Mouse (Mus musculus): Measurements from ENCODE around the gene Alpl. TPM values are rescaled to one million over a fixed set of nuclear protein-coding genes. Genes with fewer than 3 reads are reported as not detected.

Alpl gene
- polyA plus RNA-seq, 1 experiment from 2014 or later: 2.5 TPM

DNA sequence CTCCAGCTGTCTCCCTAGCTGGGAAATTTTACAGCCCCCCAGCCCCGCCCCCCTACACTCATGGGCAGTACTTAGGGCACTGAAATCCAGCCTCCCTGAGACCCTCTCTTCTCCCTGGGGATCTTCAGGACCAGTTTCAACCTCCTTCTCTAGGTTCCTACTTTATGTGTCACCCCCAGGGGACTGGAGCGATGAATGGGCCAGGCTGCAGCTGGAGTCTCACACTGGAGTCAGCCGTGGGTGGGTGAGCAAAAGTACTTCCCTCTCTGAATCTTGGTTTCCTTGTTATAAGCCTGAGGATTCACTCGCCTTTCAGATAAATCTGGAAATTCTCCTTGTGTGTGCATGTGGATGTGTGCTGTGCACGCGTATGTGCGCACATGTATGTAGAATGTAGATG lies 18.0 kb upstream of the Alpl start:
- ATAC-seq (ENCODE audit: low FRiP score, low TSS enrichment) (no peak), DNase-seq (ENCODE audit: low spot score) (no peak)
- Histone ChIP-seq H3K27me3 (ENCODE audit: control insufficient read depth, insufficient read depth, low read length) (no peaks in the 10 kb centered on the region), H3K4me3 (ENCODE audit: low read depth, low read length) (no peak overlapping the region), H3K4me1 (replicated peaks; ENCODE audit: control insufficient read depth, insufficient read depth) (no peaks in the 10 kb centered on the region), H3K9me3 (ENCODE audit: control insufficient read depth, low read length) (no peaks in the 10 kb centered on the region), H3K4me2 (replicated peaks; ENCODE audit: low read depth) (no peak overlapping the region), H3K36me3 (ENCODE audit: control insufficient read depth, insufficient read depth, low read length) (no peaks in the 10 kb centered on the region), H3K27ac (replicated peaks) (no peak overlapping the region), H3K9ac (ENCODE audit: low read length) (no peak overlapping the region)
- 76% methylated on average over 7 of the region's 7 CpGs for WGBS
- TF ChIP-seq EP300 (optimal IDR thresholded peaks at IDR 0.05) (no peak), CTCF (IDR thresholded peaks at IDR 0.05; ENCODE audit: low read depth) (no peak)

DNA sequence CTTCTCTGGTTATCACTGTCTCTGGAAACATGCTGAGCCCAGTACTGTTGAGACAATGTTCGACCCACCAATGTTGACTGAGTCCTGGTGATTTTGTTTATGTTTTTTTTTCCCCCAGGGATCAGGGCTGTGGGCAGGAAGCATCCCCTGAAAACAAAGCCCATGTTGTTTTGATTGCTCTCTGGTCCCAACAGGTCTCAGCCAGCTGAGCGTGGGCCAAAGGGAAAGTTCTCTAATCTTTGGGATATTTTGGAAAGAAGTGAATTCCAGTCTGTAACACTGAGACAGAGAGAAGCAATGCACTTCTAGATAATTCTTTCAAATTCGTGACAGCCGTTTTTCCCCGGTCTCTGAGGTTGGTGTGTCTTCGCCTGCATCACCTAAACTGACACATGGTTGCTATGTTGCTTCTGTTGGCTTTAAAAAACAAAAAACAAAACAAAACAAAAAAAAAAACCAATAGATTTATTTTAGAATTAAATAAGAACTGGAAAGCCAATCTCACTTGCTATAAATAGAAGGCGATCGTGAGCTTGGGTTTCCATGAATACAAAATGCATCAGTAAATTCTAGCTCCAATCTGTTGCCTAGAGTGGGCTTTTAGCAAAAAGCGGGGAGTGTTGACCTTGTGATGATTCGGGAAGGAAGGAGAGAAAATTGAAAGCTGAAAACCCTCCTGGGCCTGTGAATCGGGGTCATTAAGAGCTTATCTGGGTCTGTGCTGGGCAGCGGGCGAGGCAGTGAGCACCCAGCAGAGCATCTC lies 16.9 kb upstream of the Alpl start:
- no peaks in the 10 kb centered on the region for H3K4me1 ChIP-seq (replicated peaks; ENCODE audit: control insufficient read depth, insufficient read depth)
- H3K36me3 ChIP-seq (ENCODE audit: control insufficient read depth, insufficient read depth, low read length): no peaks in the 10 kb centered on the region
- no peak for TF ChIP-seq EP300 (optimal IDR thresholded peaks at IDR 0.05)
- DNase-seq (ENCODE audit: low spot score) (no peak), ATAC-seq (ENCODE audit: low FRiP score, low TSS enrichment) (no peak)
- no peak overlapping the region for H3K9ac ChIP-seq (ENCODE audit: low read length)
- H3K27ac ChIP-seq (replicated peaks): no peak overlapping the region
- no peaks in the 10 kb centered on the region for H3K27me3 ChIP-seq (ENCODE audit: control insufficient read depth, insufficient read depth, low read length)
- H3K4me3 ChIP-seq (ENCODE audit: low read depth, low read length): no peak overlapping the region
- no peak overlapping the region for H3K4me2 ChIP-seq (replicated peaks; ENCODE audit: low read depth)
- H3K9me3 ChIP-seq (ENCODE audit: control insufficient read depth, low read length): no peaks in the 10 kb centered on the region
- WGBS: 62% methylated on average over 13 of the region's 13 CpGs

DNA sequence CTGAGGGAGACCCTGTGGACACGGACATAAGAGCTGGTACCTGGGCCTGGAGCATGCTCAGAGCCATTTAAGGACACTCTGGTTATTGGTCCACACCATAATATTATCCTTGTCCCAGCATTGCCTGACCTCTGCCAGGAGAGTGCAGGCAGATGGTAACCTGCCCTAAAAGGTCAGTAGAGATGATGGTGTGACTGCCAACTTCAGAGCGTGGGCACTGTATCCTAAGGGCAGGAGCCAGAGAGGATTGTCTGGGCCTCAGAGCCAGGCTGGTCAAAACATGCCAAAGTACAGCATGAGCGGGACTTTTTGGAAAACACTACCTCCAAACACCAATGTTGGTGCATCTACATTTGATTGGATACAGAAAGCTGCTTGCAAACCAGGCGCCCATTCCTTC lies 13.8 kb upstream of the Alpl start:
- 72% methylated on average over 4 of the region's 4 CpGs for WGBS

DNA sequence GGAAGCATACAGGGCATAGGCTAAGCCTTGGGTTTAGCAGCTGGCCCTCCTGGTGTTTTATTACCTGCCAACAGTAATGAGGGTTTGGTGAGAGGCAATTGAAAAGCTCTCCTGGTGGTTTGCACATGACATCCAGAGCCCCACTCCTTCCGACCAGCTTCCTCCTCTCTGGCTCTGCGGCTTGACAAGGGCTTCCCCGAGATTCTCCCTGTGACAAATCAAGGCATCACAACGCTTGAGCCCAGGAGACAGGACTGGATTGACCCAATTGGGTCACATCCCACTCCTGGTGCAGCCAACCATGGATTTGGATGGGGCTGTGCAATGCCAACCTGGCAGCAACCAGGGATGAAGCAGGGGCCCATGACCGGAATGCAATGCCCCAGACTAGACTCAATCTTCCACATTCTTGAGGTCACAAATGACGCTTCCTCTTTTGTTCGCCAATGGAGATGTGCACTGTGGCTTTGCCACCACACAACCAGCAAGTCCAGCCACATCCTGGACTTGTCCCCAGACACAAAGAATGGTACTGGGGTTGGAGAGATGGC lies 11.2 kb upstream of the Alpl start:
- Histone ChIP-seq H3K9me3 (ENCODE audit: control insufficient read depth, low read length) (no peaks in the 10 kb centered on the region), H3K4me2 (replicated peaks; ENCODE audit: low read depth) (no peak overlapping the region), H3K4me3 (ENCODE audit: low read depth, low read length) (no peak overlapping the region), H3K9ac (ENCODE audit: low read length) (no peak overlapping the region), H3K27ac (replicated peaks) (no peak overlapping the region), H3K4me1 (replicated peaks; ENCODE audit: control insufficient read depth, insufficient read depth) (no peaks in the 10 kb centered on the region), H3K36me3 (ENCODE audit: control insufficient read depth, insufficient read depth, low read length) (no peaks in the 10 kb centered on the region), H3K27me3 (ENCODE audit: control insufficient read depth, insufficient read depth, low read length) (no peaks in the 10 kb centered on the region)
- 70% methylated on average over 7 of the region's 7 CpGs for whole genome bisulfite sequencing
- DNase-seq (ENCODE audit: low spot score): no peak
- ATAC-seq (ENCODE audit: low FRiP score, low TSS enrichment): no peak
- TF ChIP-seq CTCF (IDR thresholded peaks at IDR 0.05; ENCODE audit: low read depth): no peak
- TF ChIP-seq EP300 (optimal IDR thresholded peaks at IDR 0.05): no peak

More for the DNA sequence above, 13.8 kb upstream of the Alpl start:
- ATAC-seq (ENCODE audit: low FRiP score, low TSS enrichment) (no peak), DNase-seq (ENCODE audit: low spot score) (no peak)
- Histone ChIP-seq H3K4me2 (replicated peaks; ENCODE audit: low read depth) (no peak overlapping the region), H3K36me3 (ENCODE audit: control insufficient read depth, insufficient read depth, low read length) (no peaks in the 10 kb centered on the region), H3K4me3 (ENCODE audit: low read depth, low read length) (no peak overlapping the region), H3K9ac (ENCODE audit: low read length) (no peak overlapping the region), H3K27me3 (ENCODE audit: control insufficient read depth, insufficient read depth, low read length) (no peaks in the 10 kb centered on the region), H3K4me1 (replicated peaks; ENCODE audit: control insufficient read depth, insufficient read depth) (no peaks in the 10 kb centered on the region), H3K9me3 (ENCODE audit: control insufficient read depth, low read length) (no peaks in the 10 kb centered on the region), H3K27ac (replicated peaks) (no peak overlapping the region)
- TF ChIP-seq CTCF (IDR thresholded peaks at IDR 0.05; ENCODE audit: low read depth): no peak
- no peak for TF ChIP-seq EP300 (optimal IDR thresholded peaks at IDR 0.05)

DNA sequence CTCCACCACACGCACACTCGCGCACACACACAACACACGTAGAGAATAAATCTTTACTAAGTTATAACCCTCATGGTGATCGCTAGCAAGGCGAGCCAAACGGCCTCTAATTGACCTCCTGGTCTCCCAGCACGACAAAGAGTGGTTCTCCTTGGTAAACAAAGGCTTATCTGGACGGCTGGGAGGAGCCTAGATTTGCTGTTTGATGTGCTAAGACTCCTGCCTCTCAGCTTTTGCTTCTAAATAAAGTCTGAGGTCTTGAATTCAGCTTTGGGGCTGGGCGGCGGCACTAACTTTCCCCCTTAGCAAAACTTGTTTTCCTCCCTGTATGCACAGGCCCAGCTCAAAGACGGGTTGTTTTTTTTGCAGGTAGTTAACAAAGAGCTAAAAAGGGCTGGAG lies 5.0 kb upstream of the Alpl start:
- TF ChIP-seq CTCF (IDR thresholded peaks at IDR 0.05; ENCODE audit: low read depth): no peak
- no peak for TF ChIP-seq EP300 (optimal IDR thresholded peaks at IDR 0.05)
- no peaks in the 10 kb centered on the region for H3K9me3 ChIP-seq (ENCODE audit: control insufficient read depth, low read length)
- no peak overlapping the region for H3K9ac ChIP-seq (ENCODE audit: low read length)
- no peak overlapping the region for H3K4me3 ChIP-seq (ENCODE audit: low read depth, low read length)
- no peaks in the 10 kb centered on the region for H3K36me3 ChIP-seq (ENCODE audit: control insufficient read depth, insufficient read depth, low read length)
- DNase-seq (ENCODE audit: low spot score): peak; percentile 74
- H3K27me3 ChIP-seq (ENCODE audit: control insufficient read depth, insufficient read depth, low read length): no peaks in the 10 kb centered on the region
- ATAC-seq (ENCODE audit: low FRiP score, low TSS enrichment): peak; percentile 78
- H3K27ac ChIP-seq (replicated peaks): no peak overlapping the region
- no peak overlapping the region for H3K4me2 ChIP-seq (replicated peaks; ENCODE audit: low read depth)
- 21% methylated on average over 12 of the region's 12 CpGs for WGBS
- no peaks in the 10 kb centered on the region for H3K4me1 ChIP-seq (replicated peaks; ENCODE audit: control insufficient read depth, insufficient read depth)

DNA sequence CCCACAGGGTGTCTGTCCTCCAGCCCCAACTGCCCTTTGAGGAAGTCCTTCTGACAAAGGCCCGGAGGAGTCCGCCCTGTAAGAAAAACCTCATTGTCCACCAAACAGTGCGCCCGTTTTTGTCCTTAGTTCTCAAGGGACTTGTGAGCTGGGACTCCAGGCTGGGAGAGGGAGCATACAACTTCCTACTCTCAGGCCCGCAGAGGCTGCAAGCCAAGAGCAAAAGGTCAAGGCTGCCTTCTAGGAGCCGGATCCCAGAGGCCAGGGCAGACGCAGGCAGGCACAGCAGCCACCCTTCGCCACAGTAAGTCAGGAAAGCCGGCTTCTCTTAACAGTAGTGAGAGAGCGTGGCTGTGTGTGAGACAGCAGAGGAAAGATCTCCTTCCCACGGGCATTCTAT lies 4.1 kb upstream of the Alpl start:
- Histone ChIP-seq H3K4me2 (replicated peaks; ENCODE audit: low read depth) (no peak overlapping the region), H3K4me3 (ENCODE audit: low read depth, low read length) (no peak overlapping the region), H3K27me3 (ENCODE audit: control insufficient read depth, insufficient read depth, low read length) (no peaks in the 10 kb centered on the region), H3K36me3 (ENCODE audit: control insufficient read depth, insufficient read depth, low read length) (no peaks in the 10 kb centered on the region), H3K9me3 (ENCODE audit: control insufficient read depth, low read length) (no peaks in the 10 kb centered on the region), H3K4me1 (replicated peaks; ENCODE audit: control insufficient read depth, insufficient read depth) (0 out of 2 replicates have a peak, but pooled peaks cover 4% of the 10 kb centered on the region), H3K9ac (ENCODE audit: low read length) (no peak overlapping the region), H3K27ac (replicated peaks) (no peak overlapping the region)
- 37% methylated on average over 11 of the region's 11 CpGs for WGBS
- DNase-seq (ENCODE audit: low spot score): no peak
- ATAC-seq (ENCODE audit: low FRiP score, low TSS enrichment): no peak
- TF ChIP-seq EP300 (optimal IDR thresholded peaks at IDR 0.05) (no peak), CTCF (IDR thresholded peaks at IDR 0.05; ENCODE audit: low read depth) (no peak)
